Mouse (Mus musculus) bone marrow macrophage, adult 2 months (primary cell): ENCODE results near the gene Cacng5.

ENCODE experiments used
- CTCF ChIP-seq: IDR thresholded peaks from 2 replicates; pipeline ENCODE4 v1.5.1; 2012; ENCODE audit warnings: low read depth, mild to moderate bottlenecking, low read length, moderate library complexity
- POLR2A ChIP-seq: IDR thresholded peaks from 2 replicates; pipeline ENCODE4 v1.6.1; 2012; ENCODE audit warnings: mild to moderate bottlenecking, low read depth, low read length, borderline replicate concordance

GRCm38 (mm10) chr11:107903966-107904605 is 10.8 kb downstream of the Cacng5 start:
- TF ChIP-seq POLR2A: no peak
- no peak for TF ChIP-seq CTCF
